Mouse (Mus musculus): ENCODE data around the gene Lman1l.

- no peak for TF ChIP-seq CTCF (IDR thresholded peaks at IDR 0.05; ENCODE audit: insufficient read depth, low read length)
- no peak for TF ChIP-seq POLR2A (IDR thresholded peaks at IDR 0.05; ENCODE audit: borderline replicate concordance, extremely low read depth, low read depth, low read length)
Observed at GRCm38 (mm10) chr9:57613975-57614374, 6.6 kb downstream of the Lman1l start.
